22 mouse cellular contexts compared by ENCODE assay signal in genomic region chr19:35575979-35576378, GRCm38 (mm10).
DNase-seq lines count a peak whose midpoint lies in the region.
"Had no signal": no experiment of that assay in that cellular context is flagged by ENCODE, and none has a peak within 500 bp of the region (broad histone marks: within the 10 kb centered on the region; RNA-seq: fewer than 3 reads in every experiment).

No protein-coding gene starts in this region.

- intact Hi-C loops in left cerebral cortex, postnatal 25 days (cut with DNase I), result no loop called here

- DNase-seq in frontal cortex, adult 2 months (ENCODE audit: extremely low spot score in 1 of 2, low spot score in 1 of 2), result peak; percentile 16 to 40
- no peak for DNase-seq in frontal cortex, postnatal 25 days (ENCODE audit: low spot score in 2 of 2)
- peak; percentile 23 for DNase-seq in right cerebral cortex, adult 18-20 months
- no peak for DNase-seq in right cerebral cortex, postnatal 4 days
- DNase-seq in left cerebral cortex, postnatal 25 days (ENCODE audit: low spot score in 2 of 2), result peak; percentile 8 to 76
- no peak for DNase-seq in urinary bladder, adult 2 months (ENCODE audit: low spot score)
- no peak for DNase-seq in spleen, postnatal 36 days (ENCODE audit: low spot score in 2 of 2)
- DNase-seq: adrenal gland, adult 8-10 months; cerebellum, adult 11-12 months; cerebellum, adult 9-11 months; embryo, embryonic 11 days; gastrocnemius, postnatal 36 days; heart, adult 2 months; heart, postnatal 4 days; kidney, adult 9 months; kidney, postnatal 10 days; layer of hippocampus, postnatal 36 days; lung, embryonic 14.5 days; lung, postnatal 14 days; midbrain, embryonic 14.5 days; thymus, adult 18-20 months; thymus, postnatal 25 days had no signal

Comparison
In these comparisons a context has a peak if more than half of its experiments do, and no peak if none do; other contexts are left out.
1. DNase-seq: peak in frontal cortex, adult 2 months (2 of 2), right cerebral cortex, adult 18-20 months (single experiment) and left cerebral cortex, postnatal 25 days (2 of 2); none in frontal cortex, postnatal 25 days (0 of 2), right cerebral cortex, postnatal 4 days (single experiment), urinary bladder, adult 2 months (single experiment) and spleen, postnatal 36 days (0 of 2).